Mouse (Mus musculus): ENCODE results near the gene Tlcd1. TPM values are rescaled to one million over a fixed set of nuclear protein-coding genes. Genes with fewer than 3 reads are reported as not detected.

The Tlcd1 gene
- total and polyA plus RNA-seq, 3 experiments, result 40.4 to 319 (median 61.5) TPM

DNA sequence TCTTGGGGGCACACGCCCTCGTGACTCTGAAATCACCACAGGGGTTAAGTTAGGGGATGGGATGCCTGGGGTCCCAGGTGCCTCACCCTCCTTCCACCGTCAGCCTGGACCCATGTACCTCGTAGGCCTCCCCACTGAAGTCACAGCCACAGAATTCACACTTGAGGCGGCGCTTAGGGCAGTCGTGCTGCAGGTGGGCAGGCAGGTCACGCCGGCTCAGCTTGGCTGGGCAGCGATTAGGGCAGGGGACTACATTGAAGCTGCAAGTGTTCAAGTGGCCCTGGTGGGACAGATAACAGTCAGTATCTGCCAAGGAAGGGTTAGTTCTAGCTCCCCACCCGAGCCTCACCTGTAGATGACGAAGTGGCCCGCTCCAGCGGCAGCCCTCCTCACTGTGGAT, 15.3 kb upstream of the Tlcd1 start:
- no peak for DNase-seq

DNA sequence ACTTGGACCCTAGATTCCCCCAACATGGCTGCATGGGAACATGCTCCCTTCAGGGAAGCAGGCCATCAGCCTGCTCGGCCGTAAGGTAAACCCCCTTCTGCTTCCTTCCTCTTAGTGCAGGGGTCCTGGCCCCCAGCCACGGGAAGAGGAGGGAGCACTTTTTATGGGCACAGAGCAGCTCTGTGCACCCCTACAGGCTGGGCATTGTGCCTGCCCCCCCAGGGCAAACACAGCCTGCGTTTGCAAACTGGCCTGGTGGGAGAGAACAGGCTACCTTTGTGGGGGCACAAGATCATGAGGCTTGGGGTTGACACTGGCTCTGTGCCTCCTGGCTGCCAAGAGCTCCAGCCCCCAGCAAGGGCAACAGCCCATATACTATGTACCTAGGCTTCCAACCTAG, 14.5 kb upstream of the Tlcd1 start:
- no peak for DNase-seq

DNA sequence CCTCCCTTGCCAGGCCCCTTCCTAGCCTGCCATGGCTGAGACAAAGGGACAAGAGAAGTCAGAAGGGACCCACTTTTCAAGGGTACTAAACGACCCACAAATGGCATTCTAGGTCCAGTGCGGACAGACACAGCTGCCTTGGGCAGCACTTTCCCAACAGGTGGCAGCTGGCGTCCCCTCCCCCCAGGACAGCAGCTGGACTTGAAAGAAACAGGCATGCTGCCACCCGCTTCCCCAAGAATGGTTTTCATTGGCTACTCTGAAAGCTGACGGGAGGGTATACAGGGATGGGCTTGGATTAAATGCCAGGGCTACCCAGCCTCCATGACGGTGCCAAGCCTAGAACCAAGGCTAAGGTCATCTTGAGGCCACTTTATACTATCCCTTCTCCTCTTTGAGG, 14.0 kb upstream of the Tlcd1 start:
- DNase-seq, result peak; percentile 82

GRCm38 (mm10) chr11:78163045-78163444, 13.5 kb upstream of the Tlcd1 start:
- no peak for DNase-seq

- peak; percentile 82 for DNase-seq
Measured at GRCm38 (mm10) chr11:78163681-78164603, 12.6 kb upstream of the Tlcd1 start.

- DNase-seq, result no peak
Measured at GRCm38 (mm10) chr11:78164604-78164923, 11.9 kb upstream of the Tlcd1 start.

GRCm38 (mm10) chr11:78164924-78165760, 11.4 kb upstream of the Tlcd1 start, which contains the start of gene Traf4:
Gene Traf4 (minus strand): TSS chr11:78165589.
- peak; percentile 91 for DNase-seq

DNA sequence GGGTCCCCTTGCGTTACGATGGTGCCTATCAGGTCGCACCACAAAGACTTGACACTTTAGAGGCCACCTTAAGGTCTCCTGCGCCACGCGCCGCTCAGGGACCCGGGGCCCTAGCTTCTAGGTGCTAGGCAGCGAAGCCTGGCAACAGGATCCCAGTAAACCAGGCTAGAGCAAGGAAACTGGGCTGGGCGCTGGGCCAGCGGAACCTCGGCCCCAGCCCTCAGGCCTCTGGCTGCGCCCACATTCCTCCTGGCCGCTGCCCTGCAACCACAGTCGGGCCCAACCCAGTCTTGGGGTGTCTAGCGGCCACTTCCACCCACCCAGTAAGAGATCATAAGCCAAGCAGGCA, 10.8 kb upstream of the Tlcd1 start:
- DNase-seq, result no peak

DNA sequence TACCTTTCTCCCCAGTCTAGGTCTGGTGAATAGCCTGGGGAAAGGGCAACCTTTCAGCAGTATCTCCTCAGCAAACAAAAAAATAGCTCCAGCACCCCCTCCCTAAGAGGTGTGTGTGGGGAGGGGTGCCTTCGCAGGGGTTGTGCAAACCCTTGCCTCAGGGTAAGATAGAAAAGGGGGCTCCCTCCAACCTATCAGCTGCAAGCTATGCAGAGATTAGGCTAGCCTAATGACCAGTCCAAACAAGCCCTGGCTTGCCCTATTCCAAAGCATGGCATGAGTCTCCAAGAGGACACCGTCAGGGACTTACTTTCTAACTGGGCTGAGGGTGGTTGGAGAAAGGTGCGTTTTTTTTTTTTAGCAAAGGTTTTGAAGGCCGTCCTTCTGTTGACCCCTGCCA, 10.3 kb upstream of the Tlcd1 start:
- DNase-seq, result no peak

- DNase-seq, result no peak
Measured at GRCm38 (mm10) chr11:78166640-78167039, 9.9 kb upstream of the Tlcd1 start.

- DNase-seq, result no peak
Measured at GRCm38 (mm10) chr11:78167257-78167959, 9.1 kb upstream of the Tlcd1 start.

GRCm38 (mm10) chr11:78168541-78169468, 7.7 kb upstream of the Tlcd1 start:
- DNase-seq, result no peak

GRCm38 (mm10) chr11:78170306-78170705, 6.2 kb upstream of the Tlcd1 start:
- DNase-seq, result no peak

DNA sequence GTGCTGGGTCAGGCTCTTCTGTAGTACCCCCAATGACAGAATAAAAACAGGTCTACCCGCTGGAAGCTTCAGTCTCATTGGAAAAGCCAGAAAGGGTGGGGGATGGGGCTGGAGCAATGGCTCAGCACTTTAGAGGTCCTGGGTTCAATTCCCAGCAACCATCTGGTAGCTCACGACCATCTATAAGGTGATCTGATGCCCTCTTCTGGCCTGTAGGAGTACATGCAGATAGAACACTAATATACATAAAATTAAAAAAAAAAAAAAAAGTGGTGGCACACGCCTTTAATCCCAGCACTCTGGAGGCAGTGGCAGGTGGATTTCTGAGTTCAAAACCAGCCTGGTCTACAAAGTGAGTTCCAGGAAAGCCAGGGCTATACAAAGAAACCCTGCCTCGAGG, 5.2 kb upstream of the Tlcd1 start:
- DNase-seq, result no peak

DNA sequence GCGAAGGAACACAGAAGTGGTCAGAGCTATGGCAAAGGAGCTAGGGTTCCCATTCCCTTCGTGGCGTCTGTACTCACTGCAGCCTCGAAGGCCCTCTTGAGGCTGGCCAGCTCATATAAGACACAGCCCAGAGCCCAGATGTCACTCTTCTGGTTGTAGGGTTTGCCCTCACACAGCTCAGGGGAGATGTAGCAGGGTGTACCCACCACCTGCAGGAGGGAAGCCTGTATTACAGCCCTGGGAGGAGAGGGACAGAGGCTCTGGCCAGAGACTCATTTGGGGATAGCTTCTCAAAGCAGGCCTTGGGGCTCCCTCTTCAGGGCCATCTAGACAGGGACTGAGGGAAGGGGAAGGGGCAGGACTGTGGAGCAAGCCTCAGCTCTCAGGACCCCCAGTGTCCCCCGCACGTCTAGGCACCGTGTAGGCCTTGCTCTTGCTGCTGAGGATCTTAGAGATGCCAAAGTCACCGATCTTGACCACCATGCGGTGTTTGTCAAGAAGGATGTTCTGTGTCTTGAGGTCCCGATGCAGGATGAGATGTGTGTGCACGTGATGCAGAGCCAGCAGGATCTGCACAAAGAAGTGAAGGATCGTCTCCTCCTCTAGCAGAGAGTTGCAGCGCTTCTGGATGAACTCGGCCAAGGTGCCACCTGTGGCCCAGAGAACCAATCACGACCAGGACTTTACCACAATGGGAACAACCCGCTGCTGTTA, 4.3 kb upstream of the Tlcd1 start:
- no peak for DNase-seq

- peak; percentile 52 for DNase-seq
Measured at GRCm38 (mm10) chr11:78172748-78173383, 3.6 kb upstream of the Tlcd1 start.

- no peak for DNase-seq
Measured at GRCm38 (mm10) chr11:78174506-78174905, 2.0 kb upstream of the Tlcd1 start.

- no peak for DNase-seq
Measured at GRCm38 (mm10) chr11:78175771-78176401, 625 bp upstream of the Tlcd1 start.

- DNase-seq, result peak; percentile 56
Measured at GRCm38 (mm10) chr11:78176905-78177331, 407 bp downstream of the Tlcd1 start.

- peak; percentile 66 for DNase-seq
Measured at GRCm38 (mm10) chr11:78177437-78177836, 926 bp downstream of the Tlcd1 start.
